Mouse (Mus musculus): ENCODE measurements at regions not wholly inside any gene's neighbourhood (a gene's known extent, or its start where the extent isn't known, plus 50 kb on each side); places are given as distances from the start of the nearest gene placed in this dataset.

GRCm38 (mm10) chr9:59144256-59144800, 108.1 kb upstream of the Neo1 start:
- no peak for TF ChIP-seq CTCF (IDR thresholded peaks at IDR 0.05 in 2 of 3, conservative IDR thresholded peaks at IDR 0.05 in 1 of 3; ENCODE audit: control insufficient read depth in 1 of 3, insufficient read depth in 1 of 3, low read depth in 2 of 3, low read length in 3 of 3, poor library complexity in 1 of 3, severe bottlenecking in 1 of 3)
- TF ChIP-seq ZNF384 (IDR thresholded peaks at IDR 0.05; ENCODE audit: low read depth, low read length): no peak
- no peak for TF ChIP-seq CHD2 (IDR thresholded peaks at IDR 0.05; ENCODE audit: low read length)
- no peak for TF ChIP-seq ZMIZ1 (IDR thresholded peaks at IDR 0.05; ENCODE audit: low read depth, low read length)
- no peak for TF ChIP-seq POLR2AphosphoS2 (IDR thresholded peaks at IDR 0.05; ENCODE audit: low read length)
- TF ChIP-seq E2F4 (IDR thresholded peaks at IDR 0.05; ENCODE audit: borderline replicate concordance, low read depth, low read length): no peak
- no peak for TF ChIP-seq TCF12 (IDR thresholded peaks at IDR 0.05; ENCODE audit: low read depth, low read length)
- no peak for TF ChIP-seq ETS1 (IDR thresholded peaks at IDR 0.05; ENCODE audit: low read depth, low read length)
- no peak for TF ChIP-seq MYB (IDR thresholded peaks at IDR 0.05; ENCODE audit: low read depth, low read length)
- no peak for TF ChIP-seq GATA1 (IDR thresholded peaks at IDR 0.05; ENCODE audit: low read depth, low read length)
- TF ChIP-seq RCOR1 (IDR thresholded peaks at IDR 0.05; ENCODE audit: low read depth, low read length): no peak
- no peak for TF ChIP-seq NRF1 (IDR thresholded peaks at IDR 0.05; ENCODE audit: insufficient read depth, low read depth, low read length, poor library complexity, severe bottlenecking)
- TF ChIP-seq MEF2A (IDR thresholded peaks at IDR 0.05; ENCODE audit: extremely low read depth, insufficient replicate concordance, low read depth, low read length, poor library complexity, severe bottlenecking): no peak

All from MEL (cell line).